ENCODE assay signal across 8 mouse cellular contexts in genomic region chr11:77893787-77894718, GRCm38 (mm10). TPM values are rescaled to one million over a fixed set of nuclear protein-coding genes. Genes with fewer than 3 reads are reported as not detected.
DNase-seq lines count a peak whose midpoint lies in the region; ATAC-seq and TF ChIP-seq lines count a peak whose summit lies in the region.

Pipox (minus strand) TSS chr11:77894096.

- peak; percentile 73 for TF ChIP-seq CTCF in layer of hippocampus, adult 2 months (conservative IDR thresholded peaks at IDR 0.05)
- TF ChIP-seq CTCF in liver, postnatal 0 days (IDR thresholded peaks at IDR 0.05; ENCODE audit: low read depth) = peak; percentile 60

- 22% methylated on average over 11 of the region's 11 CpGs for WGBS in liver, postnatal 0 days (ENCODE audit: insufficient replicate concordance)

- H3K4me2 ChIP-seq in liver, postnatal 0 days (ENCODE audit: low read depth, low read length) = peak within 1 kb of the TSS; percentile 63

- H3K27ac ChIP-seq in layer of hippocampus, adult 2 months = peak within 1 kb of the TSS; percentile 80
- H3K27ac ChIP-seq in liver, postnatal 0 days (ENCODE audit: low read depth) = peak within 1 kb of the TSS; percentile 83

- peak; percentile 88 for DNase-seq in NIH3T3 (ENCODE audit: low read depth)
- peak; percentile 89 to 93 for DNase-seq in cerebellum, postnatal 10 days
- peak; percentile 80 to 85 for DNase-seq in frontal cortex, postnatal 10 days (ENCODE audit: low spot score in 2 of 2)
- peak; percentile 90 for DNase-seq in heart, postnatal 4 days
- DNase-seq in layer of hippocampus, adult 2 months (ENCODE audit: low spot score in 2 of 2) = peak; percentile 77 to 88
- peak; percentile 85 for DNase-seq in liver, postnatal 0 days
- DNase-seq in ovary, adult 18-20 months (ENCODE audit: low spot score) = peak; percentile 91
- DNase-seq in yolk sac, embryonic 10.5 days (ENCODE audit: low spot score) = peak; percentile 73

- peak within 1 kb of the TSS; percentile 60 for H3K9ac ChIP-seq in liver, postnatal 0 days (replicated peaks)

- no peak within 1 kb of the TSS for H3K4me3 ChIP-seq in layer of hippocampus, adult 2 months
- peak within 1 kb of the TSS; percentile 41 for H3K4me3 ChIP-seq in liver, postnatal 0 days (ENCODE audit: low read depth, low read length)

- ATAC-seq in liver, postnatal 0 days = peak; percentile 92

- TF ChIP-seq EP300 in liver, postnatal 0 days (IDR thresholded peaks at IDR 0.05; ENCODE audit: low read depth) = no peak

- no peaks in the 10 kb centered on the region; the same call in 1 of the 2 replicates for H3K27me3 ChIP-seq in liver, postnatal 0 days (ENCODE audit: insufficient read depth, low read length)

- H3K4me1 ChIP-seq in liver, postnatal 0 days (ENCODE audit: insufficient read depth) = peaks cover 29% of the 10 kb centered on the region

- no peaks in the 10 kb centered on the region for H3K36me3 ChIP-seq in liver, postnatal 0 days (replicated peaks; ENCODE audit: insufficient read depth, low read length)

- H3K9me3 ChIP-seq in liver, postnatal 0 days (ENCODE audit: low read length) = no peaks in the 10 kb centered on the region

RNA-seq across cellular contexts. Expression of gene Pipox, which starts in this region (rescaled TPM):
- total RNA-seq in heart, postnatal 4 days (2021) = 1 to 10 TPM; 1.9 to 2.5 TPM
- total RNA-seq in layer of hippocampus, adult 2 months (2021) = 1 to 10 TPM in 1 of 2 experiments, under 1 TPM in 1; 0.84 to 1.2 TPM
- polyA plus RNA-seq in liver, postnatal 0 days (2015; fragmentation: Nextera tagmentation; extraction: Ambion mirVana) = 48.9 and 53.4 TPM in 2 replicates
